Mouse (Mus musculus) kidney, embryonic 15.5 days (tissue): ENCODE results near the gene Nfia. TPM values are rescaled to one million over a fixed set of nuclear protein-coding genes. Genes with fewer than 3 reads are reported as not detected.

Source experiments
- ATAC-seq: fragments of 200-750 bp; cut with Nextera tagmentation; replicated peaks from 2 replicates; pipeline ENCODE4 v1.8.0; 2017; ENCODE audit warnings: moderate TSS enrichment; ENCODE audit not compliant: low FRiP score
- H3K27ac ChIP-seq: fragments of 300-500 bp; sonication (generic); 2 replicates; pipeline ENCODE4 v1.5.1; 2015; ENCODE audit warnings: mild to moderate bottlenecking, inconsistent platforms
- H3K27me3 ChIP-seq: fragments of 300-500 bp; sonication (generic); 2 replicates; pipeline ENCODE4 v1.6.1; 2015; ENCODE audit warnings: inconsistent platforms
- H3K36me3 ChIP-seq: fragments of 300-500 bp; sonication (generic); 2 replicates; pipeline ENCODE4 v1.6.1; 2015; ENCODE audit warnings: inconsistent platforms
- H3K4me1 ChIP-seq: fragments of 300-500 bp; sonication (generic); 2 replicates; pipeline ENCODE4 v1.6.1; 2015; ENCODE audit warnings: inconsistent platforms
- H3K4me2 ChIP-seq: fragments of 300-500 bp; sonication (generic); 2 replicates; pipeline ENCODE4 v1.6.1; 2015; ENCODE audit warnings: moderate library complexity, mild to moderate bottlenecking, inconsistent platforms
- H3K4me3 ChIP-seq: fragments of 300-500 bp; sonication (generic); replicated peaks from 2 replicates; pipeline ENCODE4 v1.5.1; 2015; ENCODE audit warnings: mild to moderate bottlenecking, inconsistent platforms
- H3K9ac ChIP-seq: fragments of 300-500 bp; sonication (generic); 2 replicates; pipeline ENCODE4 v1.6.1; 2015; ENCODE audit warnings: mild to moderate bottlenecking, inconsistent platforms
- H3K9me3 ChIP-seq: fragments of 300-500 bp; sonication (generic); replicated peaks from 2 replicates; pipeline ENCODE4 v1.6.1; 2016; ENCODE audit warnings: inconsistent platforms
- WGBS: fragments of 180-500 bp; shearing (Covaris S2); methylation state at CpG from one replicate; pipeline ENCODE4 v1.1.7; 2015; ENCODE audit warnings: mixed read lengths; 5-methylcytosine and 5-hydroxymethylcytosine counted together
- polyA plus RNA-seq: library from polyadenylated mRNA; unstranded; fragments of >200 nt; fragmentation: Nextera tagmentation; extraction: Ambion mirVana; gene quantifications from 2 replicates; pipeline ENCODE4 v1.2.1, GENCODE M21; 2015

The Nfia gene
- polyA plus RNA-seq, 1 experiment from 2014 or later, result 29.3 TPM

- Histone ChIP-seq H3K4me1 (peaks cover 17% of the 10 kb centered on the region), H3K27me3 (no peaks in the 10 kb centered on the region), H3K9ac (no peak overlapping the region), H3K36me3 (no peaks in the 10 kb centered on the region; the same call in 1 of the 2 replicates), H3K27ac (no peak overlapping the region), H3K4me3 (no peak overlapping the region), H3K9me3 (no peaks in the 10 kb centered on the region), H3K4me2 (no peak overlapping the region)
- ATAC-seq, result no peak
- 84% methylated on average over 3 of the region's 3 CpGs for WGBS
These were observed 36.4 kb downstream of the Nfia start for GRCm38 (mm10) chr4:97808885-97809284.

GRCm38 (mm10) chr4:97809582-97810295, 37.2 kb downstream of the Nfia start:
- H3K9me3 ChIP-seq, result no peaks in the 10 kb centered on the region
- peaks cover 17% of the 10 kb centered on the region for H3K4me1 ChIP-seq
- H3K4me2 ChIP-seq, result no peak overlapping the region
- 0 out of 2 replicates have a peak overlapping the region, but pooled peaks have one; percentile 27 for H3K27ac ChIP-seq
- no peaks in the 10 kb centered on the region for H3K27me3 ChIP-seq
- no peak overlapping the region for H3K4me3 ChIP-seq
- ATAC-seq, result no peak
- H3K9ac ChIP-seq, result no peak overlapping the region
- H3K36me3 ChIP-seq, result no peaks in the 10 kb centered on the region; the same call in 1 of the 2 replicates
- 41% methylated on average over 4 of the region's 4 CpGs for WGBS

GRCm38 (mm10) chr4:97810348-97810939, 37.9 kb downstream of the Nfia start:
- no peak overlapping the region for H3K4me3 ChIP-seq

GRCm38 (mm10) chr4:97813035-97813434, 40.5 kb downstream of the Nfia start:
- Histone ChIP-seq H3K9ac (no peak overlapping the region), H3K4me3 (no peak overlapping the region), H3K9me3 (no peaks in the 10 kb centered on the region), H3K4me1 (peaks cover 14% of the 10 kb centered on the region), H3K27ac (no peak overlapping the region), H3K4me2 (no peak overlapping the region), H3K36me3 (no peaks in the 10 kb centered on the region; the same call in 1 of the 2 replicates), H3K27me3 (no peaks in the 10 kb centered on the region)
- WGBS, result 81% methylated on average over 5 of the region's 5 CpGs
- no peak for ATAC-seq

More at GRCm38 (mm10) chr4:97810348-97810939, 37.9 kb downstream of the Nfia start:
- WGBS, result 81% methylated on average over 7 of the region's 7 CpGs
- no peak overlapping the region for H3K27ac ChIP-seq
- peaks cover 14% of the 10 kb centered on the region for H3K4me1 ChIP-seq
- no peaks in the 10 kb centered on the region; the same call in 1 of the 2 replicates for H3K36me3 ChIP-seq
- H3K9ac ChIP-seq, result no peak overlapping the region
- H3K9me3 ChIP-seq, result no peaks in the 10 kb centered on the region
- H3K27me3 ChIP-seq, result no peaks in the 10 kb centered on the region
- no peak for ATAC-seq
- no peak overlapping the region for H3K4me2 ChIP-seq

GRCm38 (mm10) chr4:97813996-97814395, 41.5 kb downstream of the Nfia start:
- Histone ChIP-seq H3K4me2 (no peak overlapping the region), H3K9me3 (no peaks in the 10 kb centered on the region), H3K36me3 (no peaks in the 10 kb centered on the region), H3K27me3 (no peaks in the 10 kb centered on the region), H3K9ac (no peak overlapping the region), H3K4me1 (peaks cover 14% of the 10 kb centered on the region), H3K4me3 (no peak overlapping the region), H3K27ac (no peak overlapping the region)
- 80% methylated on average over 4 of the region's 4 CpGs for WGBS
- no peak for ATAC-seq

DNA sequence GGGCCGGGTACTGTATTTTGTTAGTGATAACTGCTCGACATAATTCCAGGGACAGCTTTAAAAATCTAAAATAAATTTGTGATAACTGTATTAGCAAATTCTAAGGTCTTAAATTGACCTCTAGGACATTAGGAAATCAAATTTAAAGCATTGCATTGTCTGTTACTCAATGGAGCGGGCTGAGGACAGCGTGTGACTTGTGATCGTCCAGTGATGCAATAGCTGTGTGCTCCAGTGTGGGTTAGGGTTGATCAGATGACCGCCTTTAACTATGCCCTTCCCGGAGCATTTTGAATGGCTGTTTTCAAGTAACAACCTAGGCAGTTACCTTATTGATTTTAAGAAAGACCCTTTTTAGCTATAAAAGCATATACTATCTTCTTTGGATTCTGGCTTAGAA, 42.0 kb downstream of the Nfia start:
- Histone ChIP-seq H3K9me3 (no peaks in the 10 kb centered on the region), H3K4me2 (no peak overlapping the region), H3K27me3 (no peaks in the 10 kb centered on the region), H3K9ac (no peak overlapping the region), H3K4me1 (peaks cover 10% of the 10 kb centered on the region), H3K36me3 (no peaks in the 10 kb centered on the region), H3K27ac (no peak overlapping the region), H3K4me3 (no peak overlapping the region)
- WGBS, result 86% methylated on average over 7 of the region's 7 CpGs
- no peak for ATAC-seq

DNA sequence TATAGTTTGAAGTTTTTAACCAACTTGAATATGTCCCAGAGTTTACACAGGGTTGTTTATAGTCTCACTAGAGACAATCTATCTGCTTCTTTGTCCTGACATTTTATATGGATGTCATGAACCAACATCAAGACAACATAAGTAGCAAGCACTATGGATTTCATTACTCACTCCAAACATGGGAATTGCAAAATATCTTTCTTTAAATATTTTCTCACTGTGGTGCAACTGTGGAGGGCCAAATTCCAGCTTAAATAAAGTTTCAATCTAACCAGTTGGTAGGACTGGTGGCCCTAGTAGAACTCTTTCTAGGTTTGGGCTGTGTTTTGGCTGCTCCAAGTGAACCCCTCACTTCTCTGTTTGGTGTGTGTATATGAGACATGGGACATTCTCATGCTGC, 43.5 kb downstream of the Nfia start:
- no peaks in the 10 kb centered on the region for H3K9me3 ChIP-seq
- ATAC-seq, result no peak
- no peaks in the 10 kb centered on the region for H3K4me1 ChIP-seq
- H3K36me3 ChIP-seq, result no peaks in the 10 kb centered on the region
- no peak overlapping the region for H3K4me2 ChIP-seq
- no peaks in the 10 kb centered on the region for H3K27me3 ChIP-seq
- H3K27ac ChIP-seq, result no peak overlapping the region
- no peak overlapping the region for H3K9ac ChIP-seq
- H3K4me3 ChIP-seq, result no peak overlapping the region

DNA sequence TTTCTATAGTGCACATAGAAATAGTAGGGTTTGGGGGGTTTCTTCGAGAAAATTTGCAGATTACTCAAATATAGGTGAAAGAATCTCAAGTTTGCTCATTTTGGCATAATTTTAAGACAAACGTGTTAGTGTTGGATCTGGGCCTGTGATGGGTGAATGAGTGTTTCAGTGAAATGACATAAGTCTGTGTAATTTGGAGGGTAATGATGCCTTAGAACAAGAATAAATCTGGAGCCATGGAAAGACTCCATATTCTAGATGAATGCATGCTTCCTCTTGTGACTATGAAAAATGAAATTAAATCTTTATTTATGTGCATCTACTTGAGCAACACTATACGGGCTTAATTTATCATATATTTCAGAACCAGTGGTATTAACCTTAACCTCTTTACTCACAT, 44.2 kb downstream of the Nfia start:
- no peak overlapping the region for H3K9ac ChIP-seq
- no peaks in the 10 kb centered on the region for H3K36me3 ChIP-seq
- whole genome bisulfite sequencing, result 83% methylated on average over 3 of the region's 3 CpGs
- ATAC-seq, result no peak
- H3K9me3 ChIP-seq, result no peaks in the 10 kb centered on the region
- H3K27ac ChIP-seq, result no peak overlapping the region
- no peak overlapping the region for H3K4me2 ChIP-seq
- no peak overlapping the region for H3K4me3 ChIP-seq
- H3K27me3 ChIP-seq, result no peaks in the 10 kb centered on the region
- no peaks in the 10 kb centered on the region for H3K4me1 ChIP-seq

DNA sequence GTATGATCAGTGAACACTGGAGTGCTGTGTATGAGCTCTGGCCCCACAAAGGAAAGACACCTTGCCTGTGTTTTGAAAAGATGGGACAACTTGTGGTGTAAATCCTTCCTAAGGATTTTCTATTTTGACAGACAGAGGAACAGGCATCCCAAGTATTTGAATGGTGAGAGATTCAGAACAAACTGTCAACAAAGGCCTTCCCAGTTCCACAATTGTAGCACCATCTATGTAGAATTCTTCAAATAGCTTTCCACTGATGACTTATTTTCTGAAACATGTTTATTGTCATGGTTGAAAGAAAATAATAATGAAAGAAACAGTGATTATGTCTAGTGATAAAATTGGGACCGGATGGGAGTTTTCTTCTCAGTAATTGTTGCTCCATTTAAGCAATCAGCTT, 45.2 kb downstream of the Nfia start:
- Histone ChIP-seq H3K27ac (no peak overlapping the region), H3K4me1 (no peaks in the 10 kb centered on the region), H3K27me3 (no peaks in the 10 kb centered on the region), H3K9ac (no peak overlapping the region), H3K4me3 (no peak overlapping the region), H3K4me2 (no peak overlapping the region), H3K36me3 (no peaks in the 10 kb centered on the region), H3K9me3 (no peaks in the 10 kb centered on the region)
- 60% methylated on average over 1 of the region's 1 CpGs for WGBS
- ATAC-seq, result no peak

- ATAC-seq, result no peak
- Histone ChIP-seq H3K27me3 (no peaks in the 10 kb centered on the region), H3K4me1 (no peaks in the 10 kb centered on the region), H3K9ac (no peak overlapping the region), H3K36me3 (no peaks in the 10 kb centered on the region), H3K4me2 (no peak overlapping the region), H3K9me3 (no peaks in the 10 kb centered on the region), H3K27ac (no peak overlapping the region), H3K4me3 (no peak overlapping the region)
- WGBS, result 94% methylated on average over 3 of the region's 3 CpGs
These were observed 46.0 kb downstream of the Nfia start for GRCm38 (mm10) chr4:97818498-97818897.

GRCm38 (mm10) chr4:97819101-97819500, 46.6 kb downstream of the Nfia start:
- no peak for ATAC-seq
- Histone ChIP-seq H3K4me3 (no peak overlapping the region), H3K4me2 (no peak overlapping the region), H3K9ac (no peak overlapping the region), H3K9me3 (no peaks in the 10 kb centered on the region), H3K4me1 (peaks cover under 1% of the 10 kb centered on the region; the same call in 1 of the 2 replicates), H3K27ac (no peak overlapping the region), H3K27me3 (no peaks in the 10 kb centered on the region), H3K36me3 (no peaks in the 10 kb centered on the region)
- WGBS, result 77% methylated on average over 8 of the region's 8 CpGs

- Histone ChIP-seq H3K9ac (no peak overlapping the region), H3K27me3 (no peaks in the 10 kb centered on the region), H3K9me3 (no peaks in the 10 kb centered on the region), H3K4me3 (no peak overlapping the region), H3K4me1 (peaks cover 5% of the 10 kb centered on the region; the same call in 1 of the 2 replicates), H3K4me2 (no peak overlapping the region), H3K36me3 (no peaks in the 10 kb centered on the region), H3K27ac (no peak overlapping the region)
- no peak for ATAC-seq
- 66% methylated on average over 4 of the region's 4 CpGs for WGBS
These were observed 48.1 kb downstream of the Nfia start for GRCm38 (mm10) chr4:97820474-97821259.
